ENCODE assay signal across 13 mouse cellular contexts in genomic region chr10:94294933-94295750, GRCm38 (mm10). TPM values are rescaled to one million over a fixed set of nuclear protein-coding genes. Genes with fewer than 3 reads are reported as not detected.
DNase-seq lines count a peak whose midpoint lies in the region; ATAC-seq lines count a peak whose summit lies in the region.
"Had no signal": no experiment of that assay in that cellular context is flagged by ENCODE, and none has a peak within 500 bp of the region (broad histone marks: within the 10 kb centered on the region; RNA-seq: fewer than 3 reads in every experiment).

No protein-coding gene starts in this region.

- H3K4me3 ChIP-seq in forebrain, embryonic 11.5 days (ENCODE audit: low read depth, low read length): no peak overlapping the region
- no peak overlapping the region for H3K4me3 ChIP-seq in midbrain, embryonic 11.5 days (ENCODE audit: low read depth, low read length)
- H3K4me3 ChIP-seq: erythroblast, embryonic 14.5 days; megakaryocyte, embryonic 14.5 days had no signal

- 26% methylated on average over 6 of the region's 6 CpGs for WGBS in forebrain, embryonic 11.5 days
- 38% methylated on average over 6 of the region's 6 CpGs for WGBS in midbrain, embryonic 11.5 days

- H3K27ac ChIP-seq in forebrain, embryonic 11.5 days (ENCODE audit: low read depth, low read length): peak overlapping the region; percentile 37; the same call in 1 of the 2 replicates
- peak overlapping the region; percentile 40 for H3K27ac ChIP-seq in midbrain, embryonic 11.5 days (ENCODE audit: low read depth, low read length)

- no peaks in the 10 kb centered on the region for H3K36me3 ChIP-seq in forebrain, embryonic 11.5 days (ENCODE audit: control insufficient read depth, insufficient read depth, low read length)
- H3K36me3 ChIP-seq in midbrain, embryonic 11.5 days (ENCODE audit: control insufficient read depth, insufficient read depth, low read length): no peaks in the 10 kb centered on the region

- peaks cover 6% of the 10 kb centered on the region; the same call in 1 of the 2 replicates for H3K4me1 ChIP-seq in forebrain, embryonic 11.5 days (replicated peaks; ENCODE audit: control insufficient read depth, insufficient read depth, low read length)
- peaks cover 13% of the 10 kb centered on the region for H3K4me1 ChIP-seq in midbrain, embryonic 11.5 days (ENCODE audit: control insufficient read depth, insufficient read depth, low read length)
- H3K4me1 ChIP-seq: megakaryocyte, embryonic 14.5 days had no signal

- peak overlapping the region; percentile 1; the same call in 1 of the 2 replicates for H3K9ac ChIP-seq in forebrain, embryonic 11.5 days (ENCODE audit: low read length)
- H3K9ac ChIP-seq in midbrain, embryonic 11.5 days (ENCODE audit: low read length): peak overlapping the region; percentile 7; the same call in 1 of the 2 replicates

- peak; percentile 75 for DNase-seq in Muller cell, postnatal 12 days (ENCODE audit: inconsistent ontology term)
- DNase-seq in cerebellum, adult 11-12 months: peak; percentile 64
- peak; percentile 56 for DNase-seq in forebrain, embryonic 11.5 days (ENCODE audit: low spot score)
- peak; percentile 88 for DNase-seq in midbrain, embryonic 11.5 days (ENCODE audit: low spot score, missing footprints)
- no peak for DNase-seq in lung, postnatal 10 days
- DNase-seq in thymus, postnatal 10 days (ENCODE audit: low spot score in 2 of 2): no peak
- no peak for DNase-seq in thymus, postnatal 14 days
- no peak for DNase-seq in kidney, postnatal 36 days
- DNase-seq: kidney, adult 11 months; thymus, postnatal 25 days had no signal

- peak; percentile 79 for ATAC-seq in forebrain, embryonic 11.5 days (replicated peaks; ENCODE audit: low FRiP score)
- peak; percentile 78 for ATAC-seq in midbrain, embryonic 11.5 days (ENCODE audit: low FRiP score)

- no peaks in the 10 kb centered on the region for H3K9me3 ChIP-seq in forebrain, embryonic 11.5 days (ENCODE audit: control insufficient read depth, low read length)
- H3K9me3 ChIP-seq in midbrain, embryonic 11.5 days (ENCODE audit: control insufficient read depth, low read length): no peaks in the 10 kb centered on the region

- no peak overlapping the region for H3K4me2 ChIP-seq in forebrain, embryonic 11.5 days (ENCODE audit: low read depth, low read length, severe bottlenecking)
- H3K4me2 ChIP-seq in midbrain, embryonic 11.5 days: no peak overlapping the region
- H3K4me2 ChIP-seq: heart, embryonic 11.5 days had no signal

- H3K27me3 ChIP-seq in forebrain, embryonic 11.5 days (ENCODE audit: control insufficient read depth, insufficient read depth, low read length): no peaks in the 10 kb centered on the region
- H3K27me3 ChIP-seq in midbrain, embryonic 11.5 days (ENCODE audit: control insufficient read depth, insufficient read depth, low read length): no peaks in the 10 kb centered on the region

RNA-seq across cellular contexts. Expression of gene Gm4792, which starts 3.4 kb away (rescaled TPM):
- polyA plus RNA-seq in forebrain, embryonic 11.5 days (2014; fragmentation: Nextera tagmentation; extraction: Ambion mirVana): not detected in 2 replicates
- not detected in 2 replicates for polyA plus RNA-seq in midbrain, embryonic 11.5 days (2014; fragmentation: Nextera tagmentation; extraction: Ambion mirVana)
- polyA plus RNA-seq: erythroblast, embryonic 14.5 days; heart, embryonic 11.5 days had no signal

RNA-seq across cellular contexts. Expression of gene Tmcc3, which starts 16.6 kb away (rescaled TPM):
- polyA plus RNA-seq in forebrain, embryonic 11.5 days (2014; fragmentation: Nextera tagmentation; extraction: Ambion mirVana): 2.8 and 4.1 TPM in 2 replicates
- polyA plus RNA-seq in midbrain, embryonic 11.5 days (2014; fragmentation: Nextera tagmentation; extraction: Ambion mirVana): 3.2 and 4.0 TPM in 2 replicates

Comparison
In these comparisons a context has a peak if more than half of its experiments do, and no peak if none do; other contexts are left out.
1. DNase-seq: peak in Muller cell, postnatal 12 days (single experiment), cerebellum, adult 11-12 months (single experiment), forebrain, embryonic 11.5 days (single experiment) and midbrain, embryonic 11.5 days (single experiment); none in lung, postnatal 10 days (single experiment), thymus, postnatal 10 days (0 of 2), thymus, postnatal 14 days (single experiment) and kidney, postnatal 36 days (0 of 2).